Mouse (Mus musculus) neural tube, embryonic 11.5 days (tissue): ENCODE results near the gene Prpf40b. TPM values are rescaled to one million over a fixed set of nuclear protein-coding genes. Genes with fewer than 3 reads are reported as not detected.

Experiments used
- ATAC-seq: fragments of 200-750 bp; cut with Nextera tagmentation; 2 replicates; pipeline ENCODE4 v1.8.0; 2017; ENCODE audit warnings: moderate number of reproducible peaks, mild to moderate bottlenecking, moderate TSS enrichment, moderate library complexity; ENCODE audit not compliant: insufficient read depth, low FRiP score, low TSS enrichment
- DNase-seq: peaks from one replicate; pipeline ENCODE4 v3.0.0-alpha.2; 2015; ENCODE audit warnings: low spot score
- H3K27ac ChIP-seq: fragments of 300-500 bp; sonication (generic); 2 replicates; pipeline ENCODE4 v1.5.1; 2014; ENCODE audit warnings: low read depth, mild to moderate bottlenecking, low read length
- H3K27me3 ChIP-seq: fragments of 300-500 bp; sonication (generic); 2 replicates; pipeline ENCODE4 v1.6.1; 2014; ENCODE audit warnings: mild to moderate bottlenecking, low read length, mixed read lengths; ENCODE audit not compliant: control insufficient read depth, insufficient read depth
- H3K36me3 ChIP-seq: fragments of 300-500 bp; sonication (generic); 2 replicates; pipeline ENCODE4 v1.6.1; 2014; ENCODE audit warnings: mild to moderate bottlenecking, low read length, moderate library complexity, mixed read lengths; ENCODE audit not compliant: control insufficient read depth, insufficient read depth
- H3K4me1 ChIP-seq: fragments of 300-500 bp; sonication (generic); 2 replicates; pipeline ENCODE4 v1.6.1; 2014; ENCODE audit warnings: low read length, mixed read lengths; ENCODE audit not compliant: control insufficient read depth, insufficient read depth
- H3K4me2 ChIP-seq: fragments of 300-500 bp; sonication (generic); 2 replicates; pipeline ENCODE4 v1.6.1; 2014; ENCODE audit warnings: low read depth, mild to moderate bottlenecking, moderate library complexity
- H3K4me3 ChIP-seq: fragments of 300-500 bp; sonication (generic); 2 replicates; pipeline ENCODE4 v1.5.1; 2014; ENCODE audit warnings: low read depth, low read length
- H3K9ac ChIP-seq: fragments of 300-500 bp; sonication (generic); 2 replicates; pipeline ENCODE4 v1.6.1; 2014; ENCODE audit warnings: mild to moderate bottlenecking, low read length
- H3K9me3 ChIP-seq: fragments of 300-500 bp; sonication (generic); 2 replicates; pipeline ENCODE4 v1.6.1; 2016; ENCODE audit warnings: low read length; ENCODE audit not compliant: control insufficient read depth
- WGBS: fragments of 180-500 bp; shearing (Covaris S2); extraction: QIAGEN DNeasy Blood & Tissue Kit; methylation state at CpG from one replicate; pipeline ENCODE4 v1.1.7; 2014; 5-methylcytosine and 5-hydroxymethylcytosine counted together
- polyA plus RNA-seq: library from polyadenylated mRNA; unstranded; fragments of >200 nt; fragmentation: Nextera tagmentation; extraction: Ambion mirVana; gene quantifications from 2 replicates; pipeline ENCODE4 v1.2.1, GENCODE M21; 2014

Prpf40b gene
- polyA plus RNA-seq, 1 experiment from 2014 or later = 50.4 TPM

GRCm38 (mm10) chr15:99342194-99342981 lies 47.5 kb downstream of the Prpf40b start:
- H3K27ac ChIP-seq = no peak overlapping the region
- peaks cover 13% of the 10 kb centered on the region; the same call in 1 of the 2 replicates for H3K4me1 ChIP-seq
- no peak overlapping the region for H3K4me3 ChIP-seq
- no peaks in the 10 kb centered on the region for H3K36me3 ChIP-seq
- 62% methylated on average over 9 of the region's 9 CpGs for WGBS
- H3K4me2 ChIP-seq = no peak overlapping the region
- no peaks in the 10 kb centered on the region for H3K27me3 ChIP-seq
- DNase-seq (no peak), ATAC-seq (no peak)
- H3K9ac ChIP-seq = no peak overlapping the region
- no peaks in the 10 kb centered on the region for H3K9me3 ChIP-seq

DNA sequence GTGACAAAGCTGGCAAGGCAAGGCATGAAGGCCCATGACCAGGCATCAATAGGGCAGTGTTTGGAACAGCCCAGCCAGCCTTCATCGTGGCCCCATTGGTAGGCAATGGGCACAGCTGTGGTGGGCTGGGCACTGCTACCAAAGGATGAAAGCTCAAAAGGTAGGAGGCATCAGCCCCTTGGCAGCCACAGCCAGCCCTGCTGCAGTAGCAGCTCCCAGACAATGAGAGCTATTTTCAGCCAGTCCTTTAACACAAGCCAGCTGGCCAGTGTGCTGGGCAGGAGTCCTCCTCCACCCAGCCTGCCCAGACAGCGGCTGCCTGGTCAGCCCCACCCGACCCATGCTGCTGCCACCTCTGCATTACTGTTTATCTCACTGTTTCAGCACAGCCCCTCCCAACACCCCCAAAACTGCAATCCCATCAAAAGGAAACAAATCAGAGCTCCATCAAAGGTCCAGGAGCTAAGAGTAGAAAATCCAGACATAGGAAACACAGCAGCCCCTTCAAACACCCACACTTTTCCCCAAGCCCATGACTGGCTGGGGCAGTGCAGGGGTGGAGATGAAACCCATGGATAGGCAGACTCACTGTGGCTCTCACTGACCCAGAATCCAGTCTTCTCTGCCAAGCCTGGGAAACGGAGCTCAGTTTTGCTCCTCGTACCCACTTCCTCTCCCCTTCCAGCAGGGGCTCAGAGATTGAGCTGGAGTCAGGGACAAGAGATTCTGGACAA lies 48.7 kb downstream of the Prpf40b start:
- H3K36me3 ChIP-seq = no peaks in the 10 kb centered on the region
- H3K4me2 ChIP-seq = no peak overlapping the region
- no peaks in the 10 kb centered on the region for H3K27me3 ChIP-seq
- H3K4me3 ChIP-seq = no peak overlapping the region
- DNase-seq = no peak
- no peaks in the 10 kb centered on the region for H3K9me3 ChIP-seq
- no peak overlapping the region for H3K9ac ChIP-seq
- peaks cover 13% of the 10 kb centered on the region; the same call in 1 of the 2 replicates for H3K4me1 ChIP-seq
- H3K27ac ChIP-seq = no peak overlapping the region; the same call in 1 of the 2 replicates
- ATAC-seq = no peak
- WGBS = 68% methylated on average over 5 of the region's 5 CpGs

DNA sequence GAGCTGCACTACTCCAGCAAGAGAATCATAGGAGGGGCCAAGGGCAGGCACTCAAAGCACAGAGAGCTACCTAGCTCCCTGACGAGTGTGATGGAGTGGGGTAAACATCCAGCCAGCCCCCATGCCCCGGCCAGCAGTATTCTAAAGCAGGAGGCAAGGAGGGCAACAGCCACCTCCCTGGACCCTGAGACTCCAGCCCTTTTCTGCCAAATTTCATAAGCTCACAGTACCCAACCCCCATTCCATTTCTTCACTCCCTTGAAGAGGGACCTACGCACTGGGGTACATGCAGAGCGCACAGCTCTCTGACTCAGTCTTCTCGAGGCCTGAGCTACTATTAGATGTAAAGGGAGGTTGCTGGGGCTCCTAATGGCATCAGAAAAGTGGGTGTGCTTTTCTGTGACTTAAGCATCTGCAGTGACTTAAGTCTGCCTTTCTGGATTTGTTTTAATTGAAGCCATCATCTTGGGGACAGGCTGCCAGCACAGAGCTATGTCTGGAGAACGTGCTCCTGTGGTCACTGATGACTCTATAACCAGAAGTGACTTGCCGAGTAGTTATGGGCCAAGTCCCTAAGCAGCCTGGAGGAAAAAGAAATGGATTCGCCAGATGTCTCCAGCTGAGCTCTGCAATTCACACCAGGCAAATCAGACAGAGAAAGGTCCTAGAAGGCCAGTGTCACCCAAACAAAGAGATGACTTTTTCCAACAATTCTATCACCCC lies 49.4 kb downstream of the Prpf40b start:
- Histone ChIP-seq H3K27ac (no peak overlapping the region; the same call in 1 of the 2 replicates), H3K9me3 (no peaks in the 10 kb centered on the region), H3K4me1 (peaks cover 13% of the 10 kb centered on the region; the same call in 1 of the 2 replicates), H3K9ac (no peak overlapping the region), H3K4me2 (no peak overlapping the region), H3K4me3 (no peak overlapping the region), H3K27me3 (no peaks in the 10 kb centered on the region), H3K36me3 (no peaks in the 10 kb centered on the region)
- DNase-seq (no peak), ATAC-seq (no peak)
- WGBS = 67% methylated on average over 8 of the region's 8 CpGs

DNA sequence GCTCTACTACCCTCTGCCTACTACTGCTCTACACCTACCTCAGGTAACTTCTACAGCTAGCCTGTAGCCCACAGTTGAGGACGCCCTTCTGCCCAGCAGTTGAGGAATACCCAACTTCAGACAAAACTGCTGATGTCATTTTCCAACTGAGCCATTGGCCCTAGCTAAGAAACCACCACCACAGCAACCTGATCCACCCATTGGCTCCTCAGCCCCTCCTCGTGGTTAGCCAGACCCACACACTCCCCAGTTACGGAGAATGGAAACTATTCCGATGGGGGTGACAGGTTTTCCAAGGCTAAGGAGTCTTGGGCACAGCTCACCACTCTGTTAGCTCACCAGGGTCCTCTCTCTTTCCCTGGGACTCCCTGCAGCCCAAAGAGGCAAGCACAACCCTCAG lies 50.1 kb downstream of the Prpf40b start:
- no peak overlapping the region for H3K9ac ChIP-seq
- no peaks in the 10 kb centered on the region for H3K9me3 ChIP-seq
- H3K4me3 ChIP-seq = no peak overlapping the region
- H3K36me3 ChIP-seq = no peaks in the 10 kb centered on the region
- H3K4me1 ChIP-seq = peaks cover 15% of the 10 kb centered on the region; the same call in 1 of the 2 replicates
- H3K27me3 ChIP-seq = no peaks in the 10 kb centered on the region
- ATAC-seq = no peak
- no peak overlapping the region for H3K4me2 ChIP-seq
- DNase-seq = no peak
- WGBS = 74% methylated on average over 4 of the region's 4 CpGs
- H3K27ac ChIP-seq = no peak overlapping the region

GRCm38 (mm10) chr15:99351610-99352009 lies 56.7 kb downstream of the Prpf40b start:
- no peaks in the 10 kb centered on the region for H3K27me3 ChIP-seq
- no peak overlapping the region for H3K4me3 ChIP-seq
- ATAC-seq (no peak), DNase-seq (no peak)
- no peak overlapping the region for H3K27ac ChIP-seq
- no peak overlapping the region for H3K9ac ChIP-seq
- no peak overlapping the region for H3K4me2 ChIP-seq
- H3K9me3 ChIP-seq = no peaks in the 10 kb centered on the region
- no peaks in the 10 kb centered on the region for H3K36me3 ChIP-seq
- H3K4me1 ChIP-seq = peaks cover 4% of the 10 kb centered on the region; the same call in 1 of the 2 replicates
- WGBS = 89% methylated on average over 6 of the region's 6 CpGs

GRCm38 (mm10) chr15:99352306-99352705 lies 57.4 kb downstream of the Prpf40b start:
- no peak for DNase-seq
- H3K4me2 ChIP-seq = no peak overlapping the region
- 84% methylated on average over 5 of the region's 5 CpGs for WGBS
- H3K27me3 ChIP-seq = no peaks in the 10 kb centered on the region
- no peak overlapping the region for H3K9ac ChIP-seq
- H3K4me1 ChIP-seq = peaks cover 4% of the 10 kb centered on the region; the same call in 1 of the 2 replicates
- no peak for ATAC-seq
- H3K27ac ChIP-seq = no peak overlapping the region
- H3K36me3 ChIP-seq = no peaks in the 10 kb centered on the region
- H3K4me3 ChIP-seq = no peak overlapping the region
- H3K9me3 ChIP-seq = no peaks in the 10 kb centered on the region

DNA sequence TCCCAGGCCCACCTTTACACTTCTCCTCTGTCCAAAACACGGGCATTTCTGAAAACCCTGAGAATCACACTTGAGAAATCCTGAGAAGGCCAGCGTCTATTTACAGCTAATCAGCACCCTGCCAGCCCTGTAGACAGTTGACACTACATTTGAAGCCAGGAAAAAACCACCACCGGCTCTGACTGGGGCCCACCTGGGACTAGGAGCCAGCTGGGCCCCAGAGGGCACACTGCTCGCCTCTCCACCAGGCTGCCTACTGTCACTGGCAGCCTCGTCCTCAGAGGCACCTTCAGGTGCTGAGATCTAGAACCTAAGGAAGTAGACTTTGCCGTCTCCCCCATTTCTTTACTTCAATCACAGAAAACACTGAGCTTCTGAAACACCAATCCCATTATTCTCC lies 60.8 kb downstream of the Prpf40b start:
- no peaks in the 10 kb centered on the region for H3K4me1 ChIP-seq
- ATAC-seq = no peak
- H3K4me3 ChIP-seq = no peak overlapping the region
- H3K9ac ChIP-seq = no peak overlapping the region
- no peaks in the 10 kb centered on the region for H3K36me3 ChIP-seq
- H3K9me3 ChIP-seq = no peaks in the 10 kb centered on the region
- no peak overlapping the region for H3K27ac ChIP-seq
- no peak for DNase-seq
- H3K4me2 ChIP-seq = no peak overlapping the region
- no peaks in the 10 kb centered on the region for H3K27me3 ChIP-seq
- WGBS = 74% methylated on average over 6 of the region's 6 CpGs

- H3K9me3 ChIP-seq = no peaks in the 10 kb centered on the region
- no peak overlapping the region for H3K27ac ChIP-seq
- H3K4me1 ChIP-seq = no peaks in the 10 kb centered on the region
- H3K4me3 ChIP-seq = no peak overlapping the region
- no peaks in the 10 kb centered on the region for H3K36me3 ChIP-seq
- DNase-seq (no peak), ATAC-seq (no peak)
- WGBS = 84% methylated on average over 6 of the region's 6 CpGs
- no peaks in the 10 kb centered on the region for H3K27me3 ChIP-seq
- H3K9ac ChIP-seq = no peak overlapping the region
- H3K4me2 ChIP-seq = no peak overlapping the region; the same call in 1 of the 2 replicates
Observed at GRCm38 (mm10) chr15:99356462-99356861, 61.6 kb downstream of the Prpf40b start.
